Mouse (Mus musculus) kidney, postnatal 25 days (tissue): ENCODE measurements around the gene Wdr78.

Experiments
- DNase-seq, 2 experiments: peaks; one replicate each; pipeline ENCODE4 v3.0.0; 2021; ENCODE audit warnings: mixed read lengths in 2 of 2

Gene Wdr78

DNA sequence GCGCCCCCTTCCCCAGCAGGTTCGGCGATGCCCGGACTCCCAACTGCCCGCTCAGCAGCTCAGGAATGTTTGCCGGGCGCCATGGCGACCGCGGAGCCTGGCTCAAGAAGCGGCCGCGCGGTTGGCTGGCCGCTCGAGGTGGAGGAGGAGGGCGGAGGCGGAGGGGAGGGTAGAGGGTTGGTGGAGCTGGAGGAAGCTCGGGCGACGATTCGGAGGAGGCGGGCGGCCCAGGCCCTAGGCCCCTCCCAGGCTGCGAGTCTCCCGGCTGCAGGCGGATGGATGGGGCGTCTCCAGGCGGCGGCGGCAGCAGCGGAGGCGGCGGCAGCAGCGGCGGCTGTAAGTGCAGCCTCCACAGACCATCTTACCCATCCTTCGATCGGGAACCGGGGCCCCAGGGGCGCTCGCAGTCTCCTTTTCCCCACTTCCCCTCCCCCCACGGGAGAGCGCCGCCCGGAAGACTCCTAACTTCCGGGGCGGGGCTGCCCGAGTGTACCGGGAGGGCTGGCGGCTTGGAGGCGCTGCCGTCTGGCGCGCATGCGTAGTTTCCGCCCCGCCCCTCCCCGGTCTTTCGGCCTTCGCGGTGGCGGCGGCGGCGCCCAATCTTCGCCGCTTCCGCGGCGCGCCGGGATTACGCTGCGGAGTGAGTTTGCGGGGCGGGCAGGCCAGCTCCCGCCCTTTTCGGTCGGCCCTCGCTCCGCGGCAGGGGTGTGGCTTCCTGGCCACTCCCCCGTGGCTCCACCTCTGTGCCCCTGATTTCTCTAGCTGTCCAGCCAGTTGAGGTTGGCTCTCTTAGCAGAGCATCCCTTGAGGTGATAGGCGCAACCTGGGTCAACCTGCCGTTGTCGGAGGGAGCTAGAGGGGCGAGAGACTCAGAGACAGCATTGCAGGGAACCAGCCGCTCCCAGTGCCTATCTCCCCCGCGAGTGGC lies at the start of gene Wdr78, which contains the start of gene Mier1:
Gene Wdr78 (minus strand): TSS at position 372 of the 928 bp plus-strand sequence.
Gene Mier1 (plus strand): TSS at position 207 of the 928 bp plus-strand sequence.
- peak; percentile 95 to 99 for DNase-seq

DNA sequence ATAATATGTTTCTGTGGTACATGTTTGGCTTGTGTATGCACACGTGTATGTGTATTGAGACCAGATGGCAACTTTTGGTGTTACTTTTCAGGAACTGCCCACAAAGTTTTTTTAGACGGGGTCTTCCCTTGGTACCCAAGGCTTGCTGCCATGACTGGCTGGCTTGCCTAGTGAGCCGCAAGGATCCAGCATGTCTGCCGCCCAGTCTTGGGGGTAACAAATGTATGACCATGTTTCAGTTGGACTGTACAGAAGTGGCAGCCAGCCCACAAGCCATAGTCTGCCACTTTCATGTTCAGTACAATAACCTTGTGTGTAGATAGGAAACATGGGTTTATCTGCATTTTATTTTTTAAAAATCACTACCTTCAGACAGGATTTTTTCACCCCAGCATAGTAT lies 44.4 kb upstream of the Wdr78 start:
- DNase-seq = no peak

DNA sequence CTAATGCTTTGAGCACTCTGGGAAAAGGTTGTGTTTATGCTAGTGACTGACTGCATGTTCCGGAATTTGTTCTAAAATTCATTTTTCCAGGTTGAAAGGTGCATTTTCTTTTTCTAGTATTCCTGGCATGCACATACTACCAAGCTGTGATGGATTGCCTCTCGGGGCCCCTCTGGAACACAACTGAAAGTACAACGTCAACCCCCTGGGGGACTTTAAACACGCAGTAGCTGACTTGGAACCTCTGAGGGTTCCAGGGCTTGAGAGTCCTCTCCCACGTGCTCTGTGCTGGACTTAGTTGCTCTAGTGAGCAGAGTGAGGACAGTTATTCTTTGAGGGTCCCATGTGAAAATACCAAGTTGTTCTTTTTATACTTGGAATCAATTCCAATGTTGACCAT lies 37.6 kb upstream of the Wdr78 start:
- no peak for DNase-seq

DNA sequence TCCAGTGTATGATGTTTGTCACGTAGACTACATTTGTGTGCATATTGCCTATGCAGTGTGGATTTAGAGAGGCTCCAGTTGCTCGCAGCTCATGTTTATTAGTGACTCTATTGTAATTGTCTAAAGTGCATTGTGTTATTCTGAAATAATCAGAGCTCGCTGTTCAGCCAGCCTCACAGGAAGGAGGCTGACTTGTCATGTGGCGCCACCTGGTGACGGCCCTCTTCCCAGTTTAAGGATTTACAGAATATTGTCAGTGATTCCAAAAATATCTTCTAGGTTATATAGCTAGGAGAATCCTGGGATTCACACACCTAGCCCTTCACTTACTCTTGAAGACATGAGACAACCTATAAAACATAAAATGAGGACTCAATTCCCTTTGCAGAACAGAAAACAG lies 32.0 kb upstream of the Wdr78 start:
- peak; percentile 77 to 90 for DNase-seq

DNA sequence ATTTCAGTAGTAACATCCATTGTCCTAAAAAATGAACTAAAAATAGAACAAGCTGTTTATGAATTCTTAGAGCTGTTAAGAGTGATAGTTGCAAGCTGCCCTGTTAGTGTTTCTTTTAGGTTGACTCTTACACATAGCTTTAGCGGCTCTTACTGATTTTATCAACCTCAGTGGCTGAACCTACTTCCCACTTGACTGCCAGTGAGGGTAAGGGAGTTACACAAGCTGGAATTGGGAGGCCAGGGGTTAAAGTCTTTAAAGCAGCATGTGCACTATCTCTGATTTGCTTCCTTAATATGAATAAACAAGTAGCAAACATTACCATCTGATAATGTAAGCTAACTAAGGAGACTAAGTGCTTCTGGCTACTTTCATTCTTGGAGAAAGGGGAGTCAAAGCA lies 22.6 kb upstream of the Wdr78 start:
- no peak for DNase-seq

DNA sequence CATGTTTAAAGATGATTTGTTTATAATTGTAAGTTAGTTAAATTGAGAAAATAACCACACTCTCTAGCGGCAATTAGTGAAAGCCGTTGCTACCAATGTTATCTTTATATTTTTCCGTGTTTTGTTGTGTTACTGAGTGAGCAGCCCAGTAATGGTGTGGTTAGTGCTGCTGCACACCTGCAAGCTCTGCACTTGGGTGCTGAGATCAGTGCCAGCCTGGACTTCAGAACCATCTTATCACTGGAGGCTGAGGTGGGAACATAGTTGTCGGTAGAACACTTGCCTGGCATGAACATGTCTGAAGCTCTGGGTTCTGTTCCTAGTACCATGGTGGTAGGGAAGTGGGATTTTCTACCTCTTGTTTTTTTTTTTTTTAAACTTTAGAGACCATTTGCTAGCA lies 12.2 kb upstream of the Wdr78 start:
- DNase-seq = no peak

DNA sequence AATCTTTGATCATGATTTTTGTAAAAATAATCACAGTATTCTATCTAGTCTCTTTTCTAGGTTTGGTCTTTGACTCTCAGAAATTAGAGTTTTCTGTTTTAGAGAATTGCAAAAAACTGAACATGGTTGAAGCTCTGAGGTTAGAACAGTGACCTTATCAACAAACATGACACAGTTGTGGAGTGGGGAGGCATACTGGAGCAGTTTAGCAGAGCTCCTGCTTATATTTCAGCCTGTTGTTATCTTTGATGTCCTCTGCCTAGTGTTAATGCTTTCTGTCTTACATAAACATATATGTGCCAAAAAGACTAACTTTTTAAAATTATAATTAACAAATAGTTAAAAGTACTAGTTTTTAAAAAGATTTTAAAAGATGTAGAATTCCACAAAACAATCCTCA lies 9.3 kb upstream of the Wdr78 start:
- no peak for DNase-seq

DNA sequence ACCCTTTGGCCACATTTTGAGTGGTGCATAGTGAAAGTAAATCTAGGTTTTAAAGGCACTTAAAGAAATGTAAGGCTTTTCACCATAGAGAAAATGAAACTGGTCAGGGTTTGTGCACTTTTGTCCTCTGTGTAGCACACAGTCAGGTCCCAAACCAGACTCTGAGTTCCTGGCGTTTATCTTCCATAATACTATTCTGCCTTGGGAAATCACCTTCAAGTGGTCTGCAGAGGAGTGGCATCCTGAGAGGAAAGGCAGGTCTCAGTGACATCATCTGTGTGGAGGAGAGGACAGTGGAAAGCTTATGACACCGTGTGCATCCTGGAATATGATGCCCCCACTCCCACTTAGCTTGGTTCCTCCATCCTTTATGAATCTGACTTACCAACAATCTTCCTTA lies 8.7 kb upstream of the Wdr78 start:
- DNase-seq = no peak

DNA sequence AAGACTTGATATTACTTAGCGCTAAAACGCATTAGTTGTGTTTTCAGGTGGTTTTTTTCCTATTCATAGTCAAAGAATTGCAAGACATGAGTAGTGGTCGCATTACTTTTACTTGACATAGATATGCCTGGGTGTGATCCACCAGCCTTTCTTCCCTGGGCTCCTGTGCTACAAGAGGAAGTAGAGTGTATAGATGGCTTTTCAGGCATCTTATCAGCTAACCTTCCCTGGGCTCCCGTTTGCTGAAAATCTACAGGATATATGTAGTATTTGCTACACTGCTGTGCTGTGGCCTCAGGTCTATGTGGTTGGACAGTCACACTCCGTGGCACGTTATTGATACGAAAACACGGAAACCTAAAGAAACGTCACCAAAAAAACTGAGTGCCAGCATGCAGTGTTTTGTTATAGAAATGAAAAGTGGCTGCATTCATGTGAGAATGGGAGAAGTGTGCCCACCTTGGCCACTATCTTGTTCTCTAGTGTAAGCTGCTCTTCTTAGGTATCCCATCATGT lies 6.6 kb upstream of the Wdr78 start:
- DNase-seq = no peak

DNA sequence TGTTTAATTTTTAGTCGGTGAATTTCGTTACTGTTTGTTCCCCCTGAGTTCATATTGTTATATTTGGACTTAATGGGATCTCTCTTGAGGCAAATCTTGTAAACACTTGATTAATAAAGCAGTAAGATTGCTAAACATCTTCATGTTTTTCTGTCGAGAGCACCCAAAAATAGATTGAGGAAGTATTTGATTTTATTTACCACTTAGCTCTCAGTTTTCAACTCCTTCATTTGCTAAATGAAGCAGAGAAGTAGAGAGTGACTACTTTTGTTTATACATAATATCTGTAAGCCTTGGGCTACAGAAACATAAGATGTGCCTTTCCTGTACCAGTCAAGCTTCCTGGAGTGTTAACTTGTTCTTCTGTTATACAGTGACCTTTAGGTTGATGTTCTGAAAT lies 6.0 kb upstream of the Wdr78 start:
- no peak for DNase-seq

DNA sequence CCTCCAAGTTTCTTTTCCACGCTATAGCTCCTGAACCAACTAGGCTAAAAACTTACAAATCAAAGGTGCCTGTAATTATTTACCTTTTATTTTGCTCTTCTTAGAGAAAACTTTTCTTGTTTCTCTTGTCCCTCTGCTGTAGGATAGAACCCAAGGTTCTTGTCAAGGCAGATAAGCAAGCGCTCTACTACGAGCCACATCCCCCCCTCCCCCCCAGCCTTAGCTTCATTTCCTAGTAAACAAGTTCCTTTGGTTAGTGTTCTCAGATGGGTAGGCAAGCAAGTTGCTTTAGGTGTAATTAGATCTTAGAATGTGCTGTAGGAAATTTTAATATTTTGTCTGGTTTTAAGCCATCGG lies 5.7 kb upstream of the Wdr78 start:
- DNase-seq = no peak

DNA sequence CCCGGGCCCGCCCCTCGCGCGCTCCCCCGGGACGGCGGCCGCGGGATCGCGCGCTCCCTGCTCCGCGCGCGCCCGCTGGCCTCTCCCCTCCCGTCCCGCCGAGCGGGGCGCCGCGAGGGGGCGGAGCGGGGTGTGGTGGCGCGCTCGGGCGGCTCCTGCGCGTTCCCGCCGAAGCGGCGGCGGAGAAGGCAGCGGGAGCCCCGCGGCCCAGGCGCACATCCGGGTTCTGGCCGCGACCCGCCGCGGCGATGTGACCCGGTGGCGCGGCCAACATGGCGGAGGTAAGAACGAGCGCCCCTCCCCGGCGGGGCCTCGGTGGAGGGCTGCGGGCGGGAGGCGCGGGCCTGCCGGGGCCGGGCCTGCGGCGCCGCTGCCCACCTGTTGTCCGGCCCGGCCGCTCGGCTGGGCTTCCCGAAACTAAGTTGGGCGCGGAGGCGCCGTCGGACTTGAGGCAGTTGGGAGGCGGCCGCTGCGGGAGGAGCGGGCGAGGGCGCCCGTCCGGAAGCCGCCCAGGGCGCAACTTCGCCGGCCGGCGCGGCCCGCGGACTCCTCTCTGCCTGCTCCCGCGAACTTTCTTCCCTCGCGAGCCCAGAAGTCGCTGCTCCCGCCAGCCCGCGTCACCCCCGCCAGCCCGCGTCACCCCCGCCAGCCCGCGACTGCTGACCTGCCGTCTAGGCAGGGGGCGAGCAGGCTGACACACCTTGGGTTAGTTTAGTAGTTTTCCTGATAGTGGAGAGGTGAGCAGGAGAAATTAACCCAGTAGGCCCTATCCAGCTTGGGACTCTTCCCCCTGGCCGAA lies 5.1 kb upstream of the Wdr78 start:
- peak; percentile 77 to 93 for DNase-seq

DNA sequence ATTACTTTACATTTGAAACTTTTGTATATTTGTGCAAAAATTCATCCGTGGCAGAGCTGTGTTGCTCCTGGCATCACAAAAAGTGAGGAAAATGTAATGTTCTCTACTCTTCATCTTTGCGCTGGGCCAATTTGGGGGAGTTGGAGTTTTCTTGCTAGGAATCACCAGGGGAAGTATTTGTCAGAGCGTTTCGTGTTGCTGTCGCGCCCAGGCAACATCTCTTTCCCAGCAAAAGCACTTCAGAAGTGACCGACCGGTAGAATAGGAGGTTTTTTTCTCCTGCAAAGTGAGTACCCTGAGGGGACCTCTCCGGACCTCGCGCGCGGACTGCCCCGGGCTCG lies 4.5 kb upstream of the Wdr78 start:
- DNase-seq = no peak

DNA sequence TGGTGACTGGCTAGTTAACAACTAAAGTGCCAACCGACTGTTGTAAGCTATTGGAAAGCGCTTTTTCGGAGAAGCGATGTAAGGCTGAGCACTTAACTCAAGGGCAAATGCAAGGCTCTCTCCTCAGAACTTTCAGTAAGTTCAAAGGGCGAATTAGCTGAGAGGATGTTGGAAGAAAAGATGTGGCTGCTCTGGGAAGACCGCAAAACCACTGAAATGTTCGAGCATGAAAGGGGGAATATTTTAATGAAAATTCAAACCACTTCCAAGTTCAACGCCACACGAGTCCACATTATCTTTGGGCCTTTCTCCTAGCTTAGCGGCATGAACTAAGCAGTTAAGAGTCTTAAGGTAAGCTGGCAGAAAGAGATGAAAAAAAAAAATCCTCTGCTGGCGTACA lies 953 bp downstream of the Wdr78 start:
- DNase-seq = no peak

DNA sequence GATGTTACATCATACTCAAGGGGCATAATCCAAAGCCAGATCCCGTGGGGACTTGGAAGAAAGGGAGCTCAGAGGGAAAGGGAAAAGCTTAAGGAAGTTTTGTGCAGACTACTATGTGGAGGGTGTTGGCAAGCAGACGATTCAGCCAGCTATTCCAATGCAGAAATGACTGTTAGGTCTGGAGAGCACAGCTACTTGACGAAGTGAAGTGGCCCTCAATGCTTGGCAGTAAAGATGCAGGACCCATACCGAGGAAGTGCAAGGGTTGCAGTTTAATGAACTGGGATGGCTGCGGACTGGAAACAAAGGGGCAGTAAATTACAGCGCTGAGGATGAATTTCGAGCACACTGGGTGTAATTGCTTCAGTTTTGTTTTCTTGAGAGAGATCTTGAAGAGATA lies 1.7 kb downstream of the Wdr78 start:
- no peak for DNase-seq

DNA sequence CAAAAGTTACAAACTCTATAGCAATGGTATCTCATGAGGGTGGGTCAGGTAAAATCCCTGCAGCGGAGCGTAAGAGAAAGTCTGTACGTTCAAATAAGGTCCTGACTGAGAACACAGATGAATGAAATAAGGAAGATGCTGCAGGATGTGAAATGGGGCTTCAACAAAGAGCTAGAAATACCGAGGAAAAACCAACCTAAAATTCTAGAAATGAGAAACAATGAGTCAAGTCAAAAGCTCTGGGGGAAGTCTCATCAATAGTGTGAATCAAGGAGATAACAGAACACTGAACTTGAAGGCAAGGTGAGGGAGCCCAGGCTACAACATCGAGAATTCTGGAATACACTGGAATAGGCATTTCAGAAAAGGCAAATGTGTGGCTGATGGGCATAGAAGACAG lies 15.8 kb downstream of the Wdr78 start:
- no peak for DNase-seq

DNA sequence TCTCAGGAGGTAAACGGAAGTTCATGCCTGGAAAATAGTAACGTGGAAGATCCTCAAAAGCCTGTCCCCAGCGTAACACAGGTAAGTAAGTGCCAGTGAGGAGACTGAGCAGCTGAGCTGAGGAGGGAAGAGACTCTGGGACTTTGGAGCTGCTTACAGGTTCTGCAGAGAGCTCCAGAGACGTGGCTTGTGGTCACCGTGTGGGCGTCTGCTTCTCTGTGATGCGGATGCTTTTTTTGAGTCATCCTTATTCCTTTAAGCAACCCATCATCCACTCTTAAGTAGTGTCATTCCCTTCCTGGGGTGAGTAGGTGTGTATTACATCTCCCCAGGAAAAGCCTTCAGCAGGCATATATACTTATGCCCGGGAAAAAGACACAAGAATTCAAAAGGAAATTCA lies 18.4 kb downstream of the Wdr78 start:
- DNase-seq = no peak

DNA sequence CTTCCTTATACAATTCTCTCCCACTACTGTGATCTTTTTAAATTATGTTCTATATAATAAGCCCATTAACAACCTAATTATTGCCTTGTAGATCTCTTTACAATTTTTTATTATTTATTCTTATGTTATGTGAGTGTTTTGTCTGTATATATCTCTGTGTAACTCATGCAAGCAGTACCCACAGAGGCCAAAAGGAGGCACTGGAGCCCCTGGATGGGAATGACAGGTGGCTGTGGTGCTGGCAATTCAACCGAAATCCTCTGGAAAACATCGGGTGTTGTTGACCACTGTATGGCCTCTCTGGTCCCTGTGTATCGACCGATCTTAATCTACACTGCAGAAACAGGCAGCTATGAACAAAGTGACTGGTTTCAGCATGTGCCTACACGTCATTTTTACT lies 29.1 kb downstream of the Wdr78 start:
- DNase-seq = no peak

DNA sequence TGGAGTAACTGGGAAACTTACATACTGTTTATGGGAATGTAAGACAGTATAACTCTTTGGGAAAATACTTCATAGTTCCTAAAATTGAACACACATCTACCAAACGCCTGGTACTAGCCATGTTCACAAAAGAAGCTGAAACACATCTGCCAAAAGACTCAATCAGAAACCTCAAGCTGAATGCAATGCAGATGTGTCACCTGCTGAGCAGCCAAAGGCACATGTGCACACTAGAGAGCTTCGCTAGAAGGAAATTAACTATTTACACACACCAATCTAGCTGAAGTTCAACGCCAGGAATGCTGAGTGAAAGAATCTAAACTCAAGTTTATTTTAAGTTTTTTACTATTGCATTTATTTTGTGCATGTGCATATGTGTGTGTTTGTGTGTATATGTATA lies 43.7 kb downstream of the Wdr78 start:
- DNase-seq = no peak

DNA sequence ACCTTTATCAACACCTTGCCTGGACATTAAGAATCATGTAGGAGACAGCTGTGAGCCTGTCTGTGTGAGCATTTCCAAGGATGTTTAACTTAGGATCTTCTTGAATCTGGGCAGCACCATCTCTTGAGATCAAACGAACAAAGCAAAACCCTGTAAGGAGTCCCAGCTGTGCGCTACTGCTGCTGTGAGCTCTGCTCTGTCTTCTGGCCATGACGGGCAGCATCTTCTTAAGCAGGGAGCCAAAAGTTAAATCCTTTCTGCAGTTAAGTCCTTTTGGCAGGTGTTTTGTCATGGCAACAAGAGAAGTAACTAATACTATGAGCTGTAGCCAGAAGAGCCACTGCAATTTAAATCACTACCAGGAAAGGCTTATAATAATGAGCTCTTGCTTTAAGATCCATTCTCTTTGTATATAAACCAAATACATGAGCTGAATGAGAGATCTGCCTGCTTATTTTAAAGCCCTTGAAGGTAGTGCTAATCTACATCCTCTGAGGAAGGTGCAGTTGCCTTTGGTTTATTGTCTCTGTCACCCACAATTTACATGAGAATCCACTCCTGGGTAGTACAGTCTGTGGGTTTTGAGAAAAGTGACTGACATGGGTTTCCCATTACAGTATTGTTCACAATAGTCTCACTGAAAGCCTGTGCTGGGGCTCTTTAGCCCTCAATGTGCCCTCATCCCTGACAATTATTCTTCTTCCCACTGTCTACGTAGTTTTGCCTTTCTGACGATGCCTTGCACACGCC lies 46.3 kb downstream of the Wdr78 start:
- DNase-seq = no peak

DNA sequence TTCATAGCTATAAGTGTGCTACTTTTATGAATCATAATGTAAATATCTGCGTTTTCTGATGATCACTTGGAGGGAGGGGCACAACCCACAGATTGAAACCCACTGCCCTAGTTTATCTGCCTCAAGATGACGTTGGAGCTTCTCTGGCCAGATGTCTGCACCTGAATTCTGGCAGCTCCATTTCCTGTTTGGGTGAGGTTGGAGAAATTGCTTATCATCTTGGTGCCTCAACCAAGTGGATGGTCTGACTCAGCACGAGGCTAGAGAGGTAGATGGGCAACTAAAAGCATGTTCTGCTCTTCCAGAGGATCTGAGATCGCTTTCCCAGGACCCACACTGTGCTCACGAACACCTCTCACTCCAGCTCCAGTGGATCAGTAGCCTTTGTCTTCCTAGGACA lies 49.4 kb downstream of the Wdr78 start:
- no peak for DNase-seq

DNA sequence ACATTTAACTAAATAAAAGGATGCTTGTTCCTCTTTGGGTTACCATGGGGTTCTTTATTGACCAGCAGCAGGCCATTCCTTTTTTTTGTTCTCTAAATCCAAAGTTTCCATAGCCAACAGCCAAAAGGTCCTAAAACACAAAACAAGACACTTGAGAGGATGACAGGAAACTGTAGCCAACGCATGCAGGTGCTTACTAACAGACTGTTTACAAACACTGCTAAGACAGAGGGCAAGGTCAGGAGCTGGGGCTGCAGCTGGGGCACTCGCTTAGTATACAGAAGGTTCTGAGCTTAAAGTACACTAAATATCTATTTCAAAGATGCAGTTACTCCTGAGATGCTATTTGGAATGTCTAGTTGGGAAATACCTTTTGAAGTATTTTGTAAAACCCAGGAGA lies 49.9 kb downstream of the Wdr78 start:
- DNase-seq = no peak

DNA sequence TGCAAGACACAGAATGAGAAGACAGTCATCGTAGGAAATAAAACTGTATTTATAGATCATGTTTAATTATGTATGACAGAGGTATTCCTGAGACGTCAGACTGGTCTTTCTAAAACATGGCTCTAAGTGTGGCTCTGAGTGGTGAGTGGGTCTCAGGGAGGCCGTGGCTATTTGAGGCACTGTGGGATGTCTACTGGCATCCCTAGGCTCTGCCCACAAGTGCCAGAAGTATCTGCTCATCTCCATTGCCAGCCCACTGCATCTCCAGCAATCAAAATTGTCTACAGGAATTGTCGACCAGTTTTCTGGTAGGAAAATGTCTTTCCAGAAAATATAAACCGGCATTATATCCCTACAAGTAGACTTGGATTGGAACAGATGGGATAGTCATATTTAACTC lies 57.4 kb downstream of the Wdr78 start:
- no peak for DNase-seq
